Mouse (Mus musculus) heart, embryonic 11.5 days (tissue): Measurements from ENCODE around the gene Map7. TPM values are rescaled to one million over a fixed set of nuclear protein-coding genes. Genes with fewer than 3 reads are reported as not detected.

Source experiments
- ATAC-seq: fragments of 200-750 bp; cut with Nextera tagmentation; replicated peaks from 2 replicates; pipeline ENCODE4 v1.8.0; 2017; ENCODE audit warnings: moderate library complexity; ENCODE audit not compliant: insufficient number of reproducible peaks, low FRiP score, low TSS enrichment
- H3K27ac ChIP-seq: fragments of 300-500 bp; sonication (generic); 2 replicates; pipeline ENCODE4 v1.5.1; 2014; ENCODE audit warnings: mild to moderate bottlenecking, low read depth, low read length
- H3K27me3 ChIP-seq: fragments of 300-500 bp; sonication (generic); 2 replicates; pipeline ENCODE4 v1.6.1; 2014; ENCODE audit warnings: mild to moderate bottlenecking, low read length, mixed read lengths; ENCODE audit not compliant: control insufficient read depth, insufficient read depth
- H3K36me3 ChIP-seq: fragments of 300-500 bp; sonication (generic); 2 replicates; pipeline ENCODE4 v1.6.1; 2014; ENCODE audit warnings: mild to moderate bottlenecking, low read length, moderate library complexity, mixed read lengths; ENCODE audit not compliant: control insufficient read depth, insufficient read depth
- H3K4me1 ChIP-seq: fragments of 300-500 bp; sonication (generic); 2 replicates; pipeline ENCODE4 v1.6.1; 2014; ENCODE audit warnings: low read length; ENCODE audit not compliant: control insufficient read depth, insufficient read depth
- H3K4me2 ChIP-seq: fragments of 300-500 bp; sonication (generic); 2 replicates; pipeline ENCODE4 v1.6.1; 2014; ENCODE audit warnings: mild to moderate bottlenecking, moderate library complexity
- H3K4me3 ChIP-seq: fragments of 300-500 bp; sonication (generic); 2 replicates; pipeline ENCODE4 v1.5.1; 2014; ENCODE audit warnings: low read depth, low read length
- H3K9ac ChIP-seq: fragments of 300-500 bp; sonication (generic); 2 replicates; pipeline ENCODE4 v1.6.1; 2014; ENCODE audit warnings: mild to moderate bottlenecking, low read depth, low read length, moderate library complexity
- H3K9me3 ChIP-seq: fragments of 300-500 bp; sonication (generic); replicated peaks from 2 replicates; pipeline ENCODE4 v1.6.1; 2016; ENCODE audit warnings: low read length; ENCODE audit not compliant: control insufficient read depth
- WGBS: fragments of 180-500 bp; shearing (Covaris S2); extraction: QIAGEN DNeasy Blood & Tissue Kit; methylation state at CpG from one replicate; pipeline ENCODE4 v1.1.7; 2014; ENCODE audit not compliant: insufficient replicate concordance; 5-methylcytosine and 5-hydroxymethylcytosine counted together
- polyA plus RNA-seq: library from polyadenylated mRNA; unstranded; fragments of >200 nt; fragmentation: Nextera tagmentation; extraction: Ambion mirVana; gene quantifications from 2 replicates; pipeline ENCODE4 v1.2.1, GENCODE M21; 2014

Gene Map7
- polyA plus RNA-seq, 1 experiment from 2014 or later: 3.9 TPM

- 76% methylated on average over 5 of the region's 5 CpGs for WGBS
Observed at GRCm38 (mm10) chr10:20299114-20299513, 150.8 kb downstream of the Map7 start.

DNA sequence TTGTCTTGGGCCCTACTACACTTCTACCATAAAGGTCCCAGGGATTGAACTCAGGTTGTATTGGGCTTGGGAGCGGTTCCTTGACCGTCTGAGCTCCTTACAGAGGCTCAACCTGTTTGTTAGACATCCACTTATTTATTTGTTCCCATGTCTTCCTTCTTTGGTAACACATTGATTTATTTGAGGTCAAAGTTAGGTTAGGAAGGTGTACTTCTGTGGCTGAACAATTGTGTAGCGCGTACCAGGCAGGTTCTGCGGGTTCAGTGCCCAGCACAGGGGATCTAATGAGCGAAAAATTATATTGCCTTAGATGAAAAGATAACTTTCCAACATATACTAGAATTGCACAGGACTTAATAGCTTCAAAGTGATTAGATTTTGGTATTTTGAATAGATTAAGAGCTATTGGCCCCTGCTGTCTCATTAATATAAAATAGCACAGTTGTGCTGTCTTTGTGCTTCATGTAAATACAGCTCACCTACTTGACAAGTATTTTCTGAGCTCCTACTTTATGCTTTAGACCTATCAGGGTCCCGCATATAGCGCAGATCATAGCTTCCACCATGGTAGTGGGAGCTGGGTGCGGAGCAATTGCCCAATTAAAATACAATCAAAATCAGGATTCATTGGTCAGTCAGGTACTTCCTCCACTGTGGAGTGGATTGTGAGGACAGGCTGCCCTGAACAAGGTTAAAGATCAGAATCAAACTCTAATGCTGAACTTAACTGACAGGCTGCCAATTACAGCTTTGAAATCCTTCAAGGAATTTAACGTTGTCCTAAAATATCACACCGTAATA, 162.9 kb downstream of the Map7 start:
- Histone ChIP-seq H3K36me3 (no peaks in the 10 kb centered on the region), H3K27ac (peak overlapping the region; percentile 100), H3K9me3 (no peaks in the 10 kb centered on the region), H3K27me3 (no peaks in the 10 kb centered on the region), H3K4me2 (peak overlapping the region; percentile 89), H3K4me3 (peak overlapping the region; percentile 85), H3K9ac (peak overlapping the region; percentile 99), H3K4me1 (peaks cover 11% of the 10 kb centered on the region)
- ATAC-seq: no peak
- WGBS: 50% methylated on average over 11 of the region's 11 CpGs

More at GRCm38 (mm10) chr10:20299114-20299513, 150.8 kb downstream of the Map7 start:
- Histone ChIP-seq H3K9ac (no peak overlapping the region), H3K27ac (no peak overlapping the region), H3K4me3 (no peak overlapping the region), H3K36me3 (no peaks in the 10 kb centered on the region), H3K4me2 (no peak overlapping the region), H3K9me3 (no peaks in the 10 kb centered on the region), H3K27me3 (no peaks in the 10 kb centered on the region), H3K4me1 (no peaks in the 10 kb centered on the region)
- ATAC-seq: no peak

GRCm38 (mm10) chr10:20311918-20312735, 163.9 kb downstream of the Map7 start, which contains the start of gene Bclaf1:
TSS of gene Bclaf1 (plus strand) at chr10:20312469.
- ATAC-seq: peak; percentile 99
- Histone ChIP-seq H3K27ac (peak within 1 kb of the TSS; percentile 100), H3K9me3 (no peaks in the 10 kb centered on the region), H3K9ac (peak within 1 kb of the TSS; percentile 99), H3K4me3 (peak within 1 kb of the TSS; percentile 85), H3K4me2 (peak within 1 kb of the TSS; percentile 89), H3K27me3 (no peaks in the 10 kb centered on the region), H3K4me1 (peaks cover 11% of the 10 kb centered on the region), H3K36me3 (no peaks in the 10 kb centered on the region)
- WGBS: under 1% methylated on average over 78 of the region's 84 CpGs

DNA sequence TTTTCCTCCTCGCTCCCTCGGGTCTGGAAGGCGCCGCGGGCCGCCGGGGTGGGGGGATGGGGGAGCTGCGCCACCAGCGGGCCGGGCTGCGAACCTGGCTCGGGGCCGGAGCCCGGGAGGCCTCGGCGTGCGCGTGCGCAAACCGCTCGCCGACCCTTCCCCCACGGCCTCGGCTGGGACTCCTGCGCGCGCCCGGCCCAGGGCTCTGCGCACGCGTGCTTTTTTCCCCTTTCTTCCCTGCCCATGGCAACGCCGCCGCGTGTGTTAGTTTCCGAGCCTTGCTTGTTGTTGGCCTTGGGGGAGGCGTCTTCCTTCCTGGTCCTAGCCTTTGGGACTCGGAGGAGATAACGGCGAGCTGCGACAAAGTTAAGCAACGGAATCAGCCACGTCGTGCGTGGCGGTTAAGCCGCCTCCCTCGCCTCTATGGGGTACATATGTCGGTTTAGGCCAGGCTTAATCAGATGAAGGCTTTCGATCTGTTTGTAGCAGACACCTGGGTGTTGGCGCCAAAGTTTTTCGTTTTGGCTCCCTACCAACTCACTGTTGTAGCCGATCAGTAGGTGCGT, 164.5 kb downstream of the Map7 start:
- peak overlapping the region; percentile 85 for H3K4me3 ChIP-seq
- H3K27me3 ChIP-seq: no peaks in the 10 kb centered on the region
- H3K4me2 ChIP-seq: peak overlapping the region; percentile 89
- under 1% methylated on average over 46 of the region's 54 CpGs for WGBS
- H3K36me3 ChIP-seq: no peaks in the 10 kb centered on the region
- peak; percentile 80 for ATAC-seq
- H3K4me1 ChIP-seq: peaks cover 11% of the 10 kb centered on the region
- peak overlapping the region; percentile 99 for H3K9ac ChIP-seq
- H3K27ac ChIP-seq: peak overlapping the region; percentile 100
- H3K9me3 ChIP-seq: no peaks in the 10 kb centered on the region

DNA sequence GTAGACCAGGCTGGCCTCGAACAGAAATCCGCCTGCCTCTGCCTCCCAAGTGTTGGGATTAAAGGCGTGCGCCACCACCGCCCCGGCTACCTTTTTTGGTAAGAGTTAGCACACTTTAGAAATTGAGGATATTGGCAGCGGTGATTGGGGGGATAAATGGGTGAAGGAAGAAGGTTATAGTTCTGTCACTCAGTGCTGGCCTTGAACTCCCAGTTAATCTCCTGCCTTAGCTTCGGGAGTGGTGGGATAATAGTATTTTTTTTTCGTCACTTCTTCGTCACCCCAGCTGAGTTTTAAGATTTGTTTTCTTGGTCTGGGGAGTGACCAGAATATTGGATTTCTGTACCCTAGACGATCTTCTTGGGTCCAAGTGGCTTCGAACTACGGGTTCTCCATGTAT, 165.2 kb downstream of the Map7 start:
- H3K36me3 ChIP-seq: 0 out of 2 replicates have a peak, but pooled peaks cover 2% of the 10 kb centered on the region
- H3K4me2 ChIP-seq: peak overlapping the region; percentile 89
- WGBS: 37% methylated on average over 13 of the region's 13 CpGs
- no peak for ATAC-seq
- no peaks in the 10 kb centered on the region for H3K27me3 ChIP-seq
- H3K4me3 ChIP-seq: peak overlapping the region; percentile 85
- no peaks in the 10 kb centered on the region for H3K9me3 ChIP-seq
- H3K4me1 ChIP-seq: peaks cover 11% of the 10 kb centered on the region
- peak overlapping the region; percentile 100 for H3K27ac ChIP-seq
- H3K9ac ChIP-seq: peak overlapping the region; percentile 99; the same call in 1 of the 2 replicates

DNA sequence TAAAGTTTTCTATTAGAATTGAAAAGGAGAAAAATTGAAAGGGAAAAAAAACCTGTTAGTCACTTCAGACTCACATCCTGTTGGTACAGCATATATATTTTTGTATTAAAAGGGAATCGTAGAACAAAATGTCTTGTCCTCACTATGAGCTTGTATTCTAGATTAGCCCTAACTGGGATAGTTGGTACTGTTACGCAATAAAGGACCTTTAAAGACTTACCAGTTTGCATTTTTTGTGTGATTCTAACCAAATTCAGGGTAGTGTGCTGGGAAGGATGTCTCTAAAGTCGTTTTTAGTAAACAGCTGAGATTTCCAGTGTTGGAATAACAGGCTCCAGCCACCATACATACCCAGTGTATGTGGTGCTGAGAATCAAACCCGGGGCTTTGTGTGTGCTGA, 165.7 kb downstream of the Map7 start:
- no peak for ATAC-seq
- Histone ChIP-seq H3K4me3 (peak overlapping the region; percentile 85), H3K4me2 (peak overlapping the region; percentile 89), H3K4me1 (peaks cover 11% of the 10 kb centered on the region), H3K27ac (no peak overlapping the region), H3K9ac (no peak overlapping the region), H3K27me3 (no peaks in the 10 kb centered on the region), H3K9me3 (no peaks in the 10 kb centered on the region), H3K36me3 (0 out of 2 replicates have a peak, but pooled peaks cover 3% of the 10 kb centered on the region)
- WGBS: 83% methylated on average over 4 of the region's 4 CpGs

DNA sequence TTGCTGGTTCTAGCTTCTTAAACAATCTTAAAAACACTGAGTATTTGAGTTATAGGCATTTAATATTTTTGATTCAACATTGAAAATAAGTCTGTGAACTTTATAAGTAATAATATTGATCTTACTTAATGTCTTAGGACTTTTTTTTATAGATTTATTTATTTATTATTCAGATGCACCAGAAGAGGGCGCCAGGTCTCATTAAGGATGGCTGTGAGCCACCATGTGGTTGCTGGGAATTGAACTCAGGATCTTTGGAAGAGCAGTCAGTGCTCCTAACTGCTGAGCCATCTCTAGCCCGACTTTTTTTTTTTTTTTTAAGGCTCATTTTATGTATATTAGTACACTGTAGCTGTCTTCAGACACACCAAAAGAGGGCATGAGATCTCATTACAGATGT, 166.5 kb downstream of the Map7 start:
- H3K36me3 ChIP-seq: 0 out of 2 replicates have a peak, but pooled peaks cover 6% of the 10 kb centered on the region
- WGBS: 52% methylated on average over 2 of the region's 2 CpGs
- no peaks in the 10 kb centered on the region for H3K27me3 ChIP-seq
- no peak overlapping the region for H3K4me2 ChIP-seq
- H3K4me1 ChIP-seq: peaks cover 11% of the 10 kb centered on the region
- H3K9ac ChIP-seq: no peak overlapping the region
- H3K9me3 ChIP-seq: no peaks in the 10 kb centered on the region
- no peak overlapping the region for H3K4me3 ChIP-seq
- ATAC-seq: no peak
- H3K27ac ChIP-seq: no peak overlapping the region

DNA sequence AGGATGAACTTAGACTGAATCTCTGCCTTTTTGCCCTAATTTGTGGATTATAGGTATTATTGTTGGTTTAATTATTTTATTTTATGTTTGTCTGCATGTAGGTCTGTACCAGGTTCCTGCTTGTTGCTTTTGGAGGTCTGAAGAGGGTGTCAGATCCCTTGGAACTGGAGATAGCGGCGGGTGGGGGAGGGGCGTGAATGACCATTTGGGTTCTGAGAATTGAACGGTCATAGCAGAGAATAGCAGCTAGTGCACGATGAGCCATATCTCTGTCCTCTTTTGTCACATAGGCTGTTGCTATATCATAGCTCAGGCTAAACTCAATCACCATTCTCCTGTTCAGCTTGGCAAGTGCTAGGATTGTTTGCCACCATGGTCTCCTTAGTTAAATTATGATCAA, 169.2 kb downstream of the Map7 start:
- H3K9me3 ChIP-seq: no peaks in the 10 kb centered on the region
- 49% methylated on average over 5 of the region's 5 CpGs for WGBS
- peak overlapping the region; percentile 38 for H3K4me2 ChIP-seq
- no peak overlapping the region for H3K9ac ChIP-seq
- H3K4me1 ChIP-seq: peaks cover 3% of the 10 kb centered on the region; the same call in 1 of the 2 replicates
- H3K4me3 ChIP-seq: peak overlapping the region; percentile 12; the same call in 1 of the 2 replicates
- ATAC-seq: no peak
- H3K36me3 ChIP-seq: peaks cover 9% of the 10 kb centered on the region; the same call in 1 of the 2 replicates
- no peaks in the 10 kb centered on the region for H3K27me3 ChIP-seq
- no peak overlapping the region for H3K27ac ChIP-seq
